Mouse (Mus musculus): ENCODE data around the gene Dbp. TPM values are rescaled to one million over a fixed set of nuclear protein-coding genes. Genes with fewer than 3 reads are reported as not detected.

The Dbp gene
- total and polyA plus RNA-seq, 3 experiments: 7.9 to 11.0 (median 10.4) TPM

GRCm38 (mm10) chr7:45715090-45715708 is 10.3 kb downstream of the Dbp start, which contains the start of gene Rpl18:
Gene Rpl18, plus strand, starts transcription at chr7:45715457.
- DNase-seq (ENCODE audit: extremely low read depth): peak; percentile 97

GRCm38 (mm10) chr7:45715741-45716459 is 11.0 kb downstream of the Dbp start:
- Histone ChIP-seq H3K4me3 (replicated peaks in 1 of 3; ENCODE audit: low read depth in 2 of 3, low read length in 2 of 3, poor library complexity in 1 of 3) (peak overlapping the region; percentile 77 to 100 (median 92)), H3K79me2 (replicated peaks; ENCODE audit: control insufficient read depth, extremely low read depth, insufficient read depth, poor library complexity, severe bottlenecking) (peaks cover 47% of the 10 kb centered on the region), H3K9me3 (replicated peaks; ENCODE audit: low read length) (no peaks in the 10 kb centered on the region), H3K9ac (ENCODE audit: insufficient read depth, low read depth) (peak overlapping the region; percentile 91; the same call in 1 of the 2 replicates), H3K4me2 (ENCODE audit: insufficient read depth, low read depth, poor library complexity, severe bottlenecking) (peak overlapping the region; percentile 89), H3K27me3 (replicated peaks) (no peaks in the 10 kb centered on the region), H3K36me3 (replicated peaks in 1 of 2; ENCODE audit: control insufficient read depth in 1 of 2, insufficient read depth in 1 of 2, low read length in 1 of 2) (peaks cover 47 to 64% of the 10 kb centered on the region in 2 experiments), H3K27ac (ENCODE audit: insufficient read depth, low read depth) (peak overlapping the region; percentile 38), H3K4me1 (ENCODE audit: control insufficient read depth in 1 of 2, insufficient read depth in 2 of 2) (peaks cover 6 to 37% of the 10 kb centered on the region in 2 experiments; a peak in 3 of 4 replicates)
- DNase-seq (ENCODE audit: extremely low read depth): no peak
- in situ Hi-C loops (cut with MboI; ENCODE audit: low pct_ligation_motif_present, low pct_unique_long_range_greater_than_20kb, low sequenced_read_pairs): no loop called here
- TF ChIP-seq KAT2A (IDR thresholded peaks at IDR 0.05; ENCODE audit: insufficient replicate concordance, low read length) (no peak), MAX (IDR thresholded peaks at IDR 0.05; ENCODE audit: low read length) (0 out of 2 replicates have a peak, but pooled peaks have one; percentile 11)
- dilution Hi-C loops (cut with MboI; ENCODE audit: extremely low pct_ligation_motif_present, extremely low pct_unique_long_range_greater_than_20kb, low sequenced_read_pairs): no loop called here

More at GRCm38 (mm10) chr7:45715090-45715708, 10.3 kb downstream of the Dbp start, which contains the start of gene Rpl18:
- Histone ChIP-seq H3K79me2 (replicated peaks; ENCODE audit: control insufficient read depth, extremely low read depth, insufficient read depth, poor library complexity, severe bottlenecking) (peaks cover 47% of the 10 kb centered on the region), H3K9me3 (replicated peaks; ENCODE audit: low read length) (no peaks in the 10 kb centered on the region), H3K4me3 (replicated peaks in 1 of 3; ENCODE audit: low read depth in 2 of 3, low read length in 2 of 3, poor library complexity in 1 of 3) (peak within 1 kb of the TSS; percentile 84 to 100 (median 92)), H3K9ac (ENCODE audit: insufficient read depth, low read depth) (peak within 1 kb of the TSS; percentile 91), H3K27ac (ENCODE audit: insufficient read depth, low read depth) (peak within 1 kb of the TSS; percentile 38), H3K4me1 (ENCODE audit: control insufficient read depth in 1 of 2, insufficient read depth in 2 of 2) (peaks cover 5 to 30% of the 10 kb centered on the region in 2 experiments; a peak in 3 of 4 replicates), H3K4me2 (ENCODE audit: insufficient read depth, low read depth, poor library complexity, severe bottlenecking) (peak within 1 kb of the TSS; percentile 89), H3K27me3 (replicated peaks) (no peaks in the 10 kb centered on the region), H3K36me3 (replicated peaks in 1 of 2; ENCODE audit: control insufficient read depth in 1 of 2, insufficient read depth in 1 of 2, low read length in 1 of 2) (peaks cover 45 to 65% of the 10 kb centered on the region in 2 experiments)
- TF ChIP-seq MYC (IDR thresholded peaks at IDR 0.05; ENCODE audit: low read depth, low read length) (0 out of 2 replicates have a peak, but pooled peaks have one; percentile 25), KAT2A (IDR thresholded peaks at IDR 0.05; ENCODE audit: insufficient replicate concordance, low read length) (peak; percentile 75; the same call in 1 of the 2 replicates), BHLHE40 (IDR thresholded peaks at IDR 0.05; ENCODE audit: low read depth, low read length) (peak; percentile 28; the same call in 1 of the 2 replicates), POLR2A (IDR thresholded peaks at IDR 0.05; ENCODE audit: low read depth, low read length) (peak; percentile 76), ZMIZ1 (IDR thresholded peaks at IDR 0.05; ENCODE audit: low read depth, low read length) (no peak), MAFK (IDR thresholded peaks at IDR 0.05; ENCODE audit: insufficient replicate concordance, low read length) (no peak), RCOR1 (conservative IDR thresholded peaks at IDR 0.05; ENCODE audit: low read depth, low read length) (peak; percentile 86; the same call in 1 of the 2 replicates), PAX5 (IDR thresholded peaks at IDR 0.05; ENCODE audit: low read length) (no peak), NRF1 (IDR thresholded peaks at IDR 0.05; ENCODE audit: low read depth, low read length) (peak; percentile 84), JUND (conservative IDR thresholded peaks at IDR 0.05; ENCODE audit: low read depth, low read length) (no peak), ZC3H11A (IDR thresholded peaks at IDR 0.05; ENCODE audit: low read depth, low read length) (no peak), EP300 (IDR thresholded peaks at IDR 0.05; ENCODE audit: low read length) (no peak), CHD2 (IDR thresholded peaks at IDR 0.05; ENCODE audit: low read length) (peak; percentile 93), ETS1 (conservative IDR thresholded peaks at IDR 0.05; ENCODE audit: low read depth, low read length) (no peak), ZNF384 (IDR thresholded peaks at IDR 0.05; ENCODE audit: low read depth, low read length) (no peak), SMC3 (IDR thresholded peaks at IDR 0.05; ENCODE audit: low read depth, low read length) (no peak), SIN3A (IDR thresholded peaks at IDR 0.05; ENCODE audit: low read length) (peak; percentile 87; the same call in 1 of the 2 replicates), JUN (IDR thresholded peaks at IDR 0.05; ENCODE audit: insufficient read depth, low read depth, low read length) (no peak), CTCF (conservative IDR thresholded peaks at IDR 0.05 in 1 of 2, IDR thresholded peaks at IDR 0.05 in 1 of 2; ENCODE audit: low read depth in 2 of 2, low read length in 2 of 2) (no peak), POLR2AphosphoS2 (IDR thresholded peaks at IDR 0.05; ENCODE audit: low read depth, low read length) (peak; percentile 85; the same call in 1 of the 2 replicates), CHD1 (IDR thresholded peaks at IDR 0.05; ENCODE audit: low read depth, low read length) (0 out of 2 replicates have a peak, but pooled peaks have one; percentile 52), HCFC1 (IDR thresholded peaks at IDR 0.05; ENCODE audit: low read depth, low read length) (peak; percentile 92), ZKSCAN1 (IDR thresholded peaks at IDR 0.05; ENCODE audit: borderline replicate concordance, low read depth, low read length) (no peak), NELFE (IDR thresholded peaks at IDR 0.05; ENCODE audit: low read depth, low read length) (peak; percentile 62), TCF12 (IDR thresholded peaks at IDR 0.05; ENCODE audit: low read depth, low read length) (peak; percentile 36; the same call in 1 of the 2 replicates), USF1 (IDR thresholded peaks at IDR 0.05; ENCODE audit: low read depth, low read length) (no peak), ELF1 (IDR thresholded peaks at IDR 0.05; ENCODE audit: low read depth, low read length) (peak; percentile 77), TBP (conservative IDR thresholded peaks at IDR 0.05; ENCODE audit: low read depth, low read length) (no peak), MAZ (IDR thresholded peaks at IDR 0.05; ENCODE audit: low read depth, low read length) (peak; percentile 83; the same call in 1 of the 2 replicates), MAX (IDR thresholded peaks at IDR 0.05; ENCODE audit: low read length) (no peak; the same call in 1 of the 2 replicates), E2F4 (IDR thresholded peaks at IDR 0.05; ENCODE audit: insufficient replicate concordance, low read depth, low read length) (0 out of 2 replicates have a peak, but pooled peaks have one; percentile 28), MEF2A (IDR thresholded peaks at IDR 0.05; ENCODE audit: borderline replicate concordance, low read depth, low read length) (no peak), IRF4 (IDR thresholded peaks at IDR 0.05; ENCODE audit: low read depth, low read length) (peak; percentile 30; the same call in 1 of the 2 replicates), MXI1 (IDR thresholded peaks at IDR 0.05; ENCODE audit: low read depth, low read length) (peak; percentile 79), RAD21 (IDR thresholded peaks at IDR 0.05; ENCODE audit: low read depth, low read length) (no peak)
- in situ Hi-C loops (cut with MboI; ENCODE audit: low pct_ligation_motif_present, low pct_unique_long_range_greater_than_20kb, low sequenced_read_pairs): no loop called here
- dilution Hi-C loops (cut with MboI; ENCODE audit: extremely low pct_ligation_motif_present, extremely low pct_unique_long_range_greater_than_20kb, low sequenced_read_pairs): no loop called here
